Mouse (Mus musculus) C2C12 (cell line): Measurements from ENCODE around the gene St6galnac4. TPM values are rescaled to one million over a fixed set of nuclear protein-coding genes. Genes with fewer than 3 reads are reported as not detected.

ENCODE experiments used
- H3K27me3 ChIP-seq: one replicate; pipeline ENCODE4 v1.6.1; 2011; ENCODE audit not compliant: control insufficient read depth, insufficient read depth, insufficient read length
- H3K36me3 ChIP-seq: one replicate; pipeline ENCODE4 v1.6.1; 2011; ENCODE audit not compliant: control insufficient read depth, insufficient read depth
- H3K4me3 ChIP-seq: one replicate; pipeline ENCODE4 v1.5.1; 2011; ENCODE audit warnings: mild to moderate bottlenecking, control low read depth; ENCODE audit not compliant: poor library complexity, insufficient read depth, severe bottlenecking
- H3K79me2 ChIP-seq: one replicate; pipeline ENCODE4 v1.6.1; 2011; ENCODE audit not compliant: control insufficient read depth, insufficient read depth
- H3K79me3 ChIP-seq: one replicate; pipeline ENCODE4 v1.6.1; 2011; ENCODE audit warnings: low read depth, control low read depth
- H3ac ChIP-seq: one replicate; pipeline ENCODE3; 2011; ENCODE audit warnings: low read depth; ENCODE audit not compliant: control insufficient read depth, insufficient read length
- CEBPB ChIP-seq: IDR thresholded peaks from one replicate; pipeline ENCODE4 v1.6.1; 2011; ENCODE audit warnings: low read depth, mild to moderate bottlenecking, control low read depth, moderate library complexity
- CTCF ChIP-seq: IDR thresholded peaks from one replicate; pipeline ENCODE4 v1.5.1; 2011; ENCODE audit not compliant: control insufficient read depth, insufficient read depth, insufficient read length
- FOSL1 ChIP-seq: IDR thresholded peaks from one replicate; pipeline ENCODE4 v1.8.0; 2011; ENCODE audit warnings: mild to moderate bottlenecking, low read length; ENCODE audit not compliant: poor library complexity, insufficient read depth, severe bottlenecking
- MAX ChIP-seq: IDR thresholded peaks from one replicate; pipeline ENCODE4 v1.6.1; 2011; ENCODE audit warnings: mild to moderate bottlenecking, control low read depth
- MYOD1 ChIP-seq: IDR thresholded peaks from one replicate; pipeline ENCODE4 v1.6.1; 2011; ENCODE audit warnings: low read depth; ENCODE audit not compliant: control insufficient read depth, insufficient read length
- MYOG ChIP-seq: IDR thresholded peaks from one replicate; pipeline ENCODE4 v1.6.1; 2011; ENCODE audit not compliant: control insufficient read depth, insufficient read length; ENCODE audit errors: extremely low read depth
- USF1 ChIP-seq: IDR thresholded peaks from one replicate; pipeline ENCODE4 v1.6.1; 2011; ENCODE audit warnings: low read depth, mild to moderate bottlenecking, control low read depth, moderate library complexity
- polyA plus RNA-seq: library from polyadenylated mRNA; unstranded; fragments of >200 nt; fragmentation: generic; extraction: Trizol; gene quantifications from one replicate; pipeline ENCODE4 v1.2.1, GENCODE M21; 2012; ENCODE audit warnings: missing spikeins

St6galnac4 gene
- polyA plus RNA-seq, 1 experiment: 82.3 TPM

DNA sequence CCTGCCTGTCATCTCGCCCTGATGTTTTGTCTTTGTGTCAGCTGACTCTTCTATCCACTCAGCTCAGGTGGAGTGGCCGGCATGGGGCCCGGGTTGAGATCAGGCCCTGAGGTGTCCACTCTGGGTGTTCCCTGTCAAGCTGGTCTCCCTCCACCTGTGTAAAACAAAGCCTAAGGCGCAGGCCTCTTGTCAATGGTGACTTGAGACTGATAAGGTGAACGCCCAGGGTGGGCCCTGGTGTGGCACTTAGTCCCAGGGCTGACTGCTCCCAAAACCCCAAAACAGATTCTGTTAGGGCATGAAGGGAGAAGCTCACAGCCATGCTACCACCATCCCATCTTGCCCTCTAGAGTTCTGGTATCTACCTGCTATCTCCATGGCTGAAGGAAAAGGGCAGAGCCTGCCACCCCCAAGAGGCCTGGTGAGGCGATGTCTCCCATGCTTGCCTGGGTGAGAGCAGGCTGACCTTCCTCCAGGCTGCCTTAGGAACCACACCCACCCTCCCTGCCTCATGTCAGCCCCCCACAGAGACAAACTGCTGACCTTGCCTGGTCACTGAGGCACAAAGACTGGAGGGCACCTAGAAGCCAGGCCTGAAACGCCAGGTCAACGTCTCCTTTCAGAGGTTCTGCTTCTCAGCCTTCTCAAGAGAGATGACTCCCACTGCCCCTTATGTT is 58.0 kb downstream of the St6galnac4 start:
- H3K79me3 ChIP-seq: no peaks in the 10 kb centered on the region
- H3K27me3 ChIP-seq: no peaks in the 10 kb centered on the region
- no peak overlapping the region for H3K4me3 ChIP-seq
- TF ChIP-seq USF1 (no peak), MAX (no peak), CTCF (no peak), FOSL1 (no peak), MYOG (no peak), CEBPB (no peak), MYOD1 (no peak)
- no peaks in the 10 kb centered on the region for H3K79me2 ChIP-seq
- no peaks in the 10 kb centered on the region for H3K36me3 ChIP-seq
- H3ac ChIP-seq: no peak overlapping the region

DNA sequence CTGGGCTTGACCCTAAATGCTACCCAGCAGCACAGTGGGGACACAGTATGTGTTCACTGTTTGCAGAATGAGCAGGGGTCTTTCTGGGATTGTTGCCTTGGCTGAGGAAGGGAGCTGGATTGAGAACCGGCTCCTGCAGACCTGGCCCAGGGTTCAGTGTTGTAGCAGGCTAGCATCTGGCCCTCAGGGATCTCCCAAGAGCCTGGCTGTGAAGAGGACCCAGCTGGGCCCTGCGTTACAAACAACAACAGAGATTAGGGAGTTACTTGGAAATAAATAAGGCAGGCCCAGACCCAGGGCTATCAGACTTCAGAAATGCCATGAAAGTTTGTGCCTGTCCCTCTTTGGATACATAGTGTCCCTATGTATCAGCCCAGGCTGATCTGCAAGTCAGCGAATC is 58.8 kb downstream of the St6galnac4 start:
- Histone ChIP-seq H3ac (no peak overlapping the region), H3K36me3 (no peaks in the 10 kb centered on the region), H3K79me2 (no peaks in the 10 kb centered on the region), H3K4me3 (no peak overlapping the region), H3K27me3 (no peaks in the 10 kb centered on the region), H3K79me3 (no peaks in the 10 kb centered on the region)
- no peak for TF ChIP-seq FOSL1
- no peak for TF ChIP-seq MAX
- no peak for TF ChIP-seq CTCF
- TF ChIP-seq MYOG: no peak
- TF ChIP-seq CEBPB: no peak

DNA sequence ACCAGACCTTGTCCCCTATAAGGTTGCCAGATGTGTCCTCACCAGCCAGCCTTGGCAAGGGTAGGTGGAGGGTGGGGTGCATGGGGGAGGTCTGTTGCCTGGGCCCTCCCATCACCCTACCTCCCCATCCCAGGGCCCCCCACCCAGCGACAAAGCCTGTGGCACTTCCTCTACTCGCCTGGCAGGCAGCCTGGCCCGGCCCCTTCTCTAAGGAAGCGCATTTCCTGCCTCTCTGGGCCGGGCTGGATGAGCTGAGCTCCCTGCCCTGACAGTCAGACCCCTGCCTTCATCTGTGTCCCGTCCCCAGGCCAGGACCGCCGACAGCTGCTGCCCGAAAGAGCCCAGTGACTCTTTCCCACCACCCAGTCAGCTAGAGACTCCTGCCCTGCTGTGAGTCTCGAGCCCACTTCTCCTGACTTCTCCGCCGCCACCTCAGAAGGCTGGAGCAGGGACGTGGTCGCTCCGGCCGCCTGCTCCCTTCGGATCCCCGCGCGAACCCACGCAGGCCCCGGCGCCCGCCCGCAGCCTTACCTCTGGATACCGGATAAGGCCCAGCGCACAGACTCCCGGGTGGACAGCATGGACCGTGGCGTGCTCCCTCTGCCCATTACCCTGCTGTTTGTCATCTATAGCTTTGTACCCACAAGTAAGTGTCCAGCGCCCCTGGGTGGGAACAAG is 59.6 kb downstream of the St6galnac4 start, which contains the start of gene Eng:
Eng (plus strand) TSS at position 217 of the 678 bp plus-strand sequence.
- Histone ChIP-seq H3K79me3 (no peaks in the 10 kb centered on the region), H3K36me3 (no peaks in the 10 kb centered on the region), H3K79me2 (no peaks in the 10 kb centered on the region), H3K4me3 (no peak within 1 kb of the TSS), H3ac (no peak within 1 kb of the TSS), H3K27me3 (no peaks in the 10 kb centered on the region)
- TF ChIP-seq MYOD1: no peak
- TF ChIP-seq CEBPB: no peak

DNA sequence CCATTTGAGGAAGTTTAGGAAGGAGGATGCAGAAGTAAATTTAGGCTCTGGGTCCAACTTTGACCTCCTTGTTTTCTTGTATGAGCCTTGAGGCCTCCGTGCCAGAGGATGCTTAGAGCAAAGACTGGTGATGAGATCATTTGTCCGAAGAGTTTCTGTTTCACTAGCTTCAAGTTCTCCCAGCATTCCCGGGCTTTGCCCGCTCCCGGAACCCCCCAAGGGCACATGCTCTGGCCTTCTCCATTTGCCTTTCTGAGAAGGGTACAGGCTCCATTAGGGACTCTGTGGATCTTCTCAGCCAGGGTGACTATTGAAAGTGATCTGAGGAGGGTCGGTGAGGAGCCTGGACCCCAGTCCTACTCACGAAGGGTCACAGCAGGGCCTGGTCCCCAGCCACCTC is 60.5 kb downstream of the St6galnac4 start:
- TF ChIP-seq CTCF (no peak), MAX (no peak), FOSL1 (no peak), CEBPB (no peak), MYOG (no peak), MYOD1 (no peak), USF1 (no peak)
- no peak overlapping the region for H3ac ChIP-seq
- no peaks in the 10 kb centered on the region for H3K27me3 ChIP-seq
- H3K79me2 ChIP-seq: no peaks in the 10 kb centered on the region
- no peak overlapping the region for H3K4me3 ChIP-seq
- H3K79me3 ChIP-seq: no peaks in the 10 kb centered on the region
- no peaks in the 10 kb centered on the region for H3K36me3 ChIP-seq

Other genes starting within 250 kb of the St6galnac4 start
- 43.5 TPM for gene Ciz1, start 234.8 kb upstream of the St6galnac4 start, polyA plus RNA-seq
- 27.7 TPM for gene Dnm1, start 233.8 kb upstream of the St6galnac4 start, polyA plus RNA-seq
- gene 1110008P14Rik, start 205.2 kb upstream of the St6galnac4 start, polyA plus RNA-seq: 104 TPM
- gene Lcn2, start 198.8 kb upstream of the St6galnac4 start, polyA plus RNA-seq: not detected
- gene Ptges2, start 191.2 kb upstream of the St6galnac4 start, polyA plus RNA-seq: 39.1 TPM
- gene Naif1, start 136.6 kb upstream of the St6galnac4 start, polyA plus RNA-seq: 3.2 TPM
- 11.2 TPM for gene Slc25a25, start 135.7 kb upstream of the St6galnac4 start, polyA plus RNA-seq
- 2.4 TPM for gene Fam102a, start 51.8 kb upstream of the St6galnac4 start, polyA plus RNA-seq
- 73.7 TPM for gene Dpm2, start 16.2 kb upstream of the St6galnac4 start, polyA plus RNA-seq
- gene Pip5kl1, start 12.3 kb upstream of the St6galnac4 start, polyA plus RNA-seq: 0.05 TPM
- gene 9430097D07Rik, start 11.4 kb upstream of the St6galnac4 start, polyA plus RNA-seq: 0.04 TPM
- gene St6galnac6, start 12.6 kb downstream of the St6galnac4 start, polyA plus RNA-seq: 59.1 TPM
- 184 TPM for gene Ak1, start 34.7 kb downstream of the St6galnac4 start, polyA plus RNA-seq
- 1.1 TPM for gene Eng, start 59.5 kb downstream of the St6galnac4 start, polyA plus RNA-seq
- gene Fpgs, start 117.0 kb downstream of the St6galnac4 start, polyA plus RNA-seq: 26.7 TPM
- 112 TPM for gene Cdk9, start 126.0 kb downstream of the St6galnac4 start, polyA plus RNA-seq
- gene Sh2d3c, start 134.0 kb downstream of the St6galnac4 start, polyA plus RNA-seq: 0.50 TPM
- gene 6330409D20Rik, start 153.9 kb downstream of the St6galnac4 start, polyA plus RNA-seq: not detected
- gene Tor2a, start 170.1 kb downstream of the St6galnac4 start, polyA plus RNA-seq: 35.7 TPM
- 0.14 TPM for gene Ttc16, start 188.5 kb downstream of the St6galnac4 start, polyA plus RNA-seq
- gene Ptrh1, start 188.7 kb downstream of the St6galnac4 start, polyA plus RNA-seq: 83.9 TPM
- 0.81 TPM for gene Cfap157, start 197.3 kb downstream of the St6galnac4 start, polyA plus RNA-seq